Mouse (Mus musculus) brain, embryonic 14.5 days (tissue): ENCODE measurements around the gene Cntnap2. TPM values are rescaled to one million over a fixed set of nuclear protein-coding genes. Genes with fewer than 3 reads are reported as not detected.
A peak's percentile ranks its signal among the peaks of the same experiment; 100 is the strongest.

Experiments
- DNase-seq: peaks from one replicate; pipeline ENCODE4 v3.0.0-alpha.2; 2011; ENCODE audit warnings: low read depth
- CTCF ChIP-seq: fragments of 200-500 bp; IDR thresholded peaks from 2 replicates; pipeline ENCODE4 v1.5.1; 2012; ENCODE audit warnings: inconsistent platforms, mild to moderate bottlenecking, moderate library complexity, borderline replicate concordance; ENCODE audit not compliant: insufficient read depth, insufficient read length; ENCODE audit errors: extremely low read depth
- POLR2A ChIP-seq: fragments of 200-500 bp; IDR thresholded peaks from 2 replicates; pipeline ENCODE4 v1.6.1; 2012; ENCODE audit warnings: mild to moderate bottlenecking, inconsistent platforms, borderline replicate concordance; ENCODE audit not compliant: poor library complexity, insufficient read depth, insufficient read length, severe bottlenecking; ENCODE audit errors: extremely low read depth
- polyA plus RNA-seq: library from polyadenylated mRNA; depleted of rRNA; stranded (reverse); fragments of >200 nt; gene quantifications from 2 replicates; pipeline ENCODE4 v1.2.3, GENCODE M21; 2012

Cntnap2 gene
- polyA plus RNA-seq, 1 experiment: 77.9 TPM

GRCm38 (mm10) chr6:45979171-45979570, 920.0 kb downstream of the Cntnap2 start:
- no peak for DNase-seq
- no peak for TF ChIP-seq POLR2A
- no peak for TF ChIP-seq CTCF

GRCm38 (mm10) chr6:45988051-45988450, 928.9 kb downstream of the Cntnap2 start:
- TF ChIP-seq CTCF (no peak), POLR2A (no peak)
- DNase-seq: no peak

- DNase-seq: peak; percentile 13
- no peak for TF ChIP-seq CTCF
- no peak for TF ChIP-seq POLR2A
Measured at GRCm38 (mm10) chr6:45991086-45991485, 931.9 kb downstream of the Cntnap2 start.

- DNase-seq: no peak
- TF ChIP-seq CTCF (no peak), POLR2A (no peak)
Measured at GRCm38 (mm10) chr6:46022515-46023143, 963.5 kb downstream of the Cntnap2 start.

GRCm38 (mm10) chr6:46031821-46032594, 972.9 kb downstream of the Cntnap2 start:
- TF ChIP-seq CTCF: no peak
- no peak for TF ChIP-seq POLR2A
- peak; percentile 41 for DNase-seq

- peak; percentile 52 for DNase-seq
- TF ChIP-seq POLR2A: no peak
- peak; percentile 13; the same call in 1 of the 2 replicates for TF ChIP-seq CTCF
Measured at GRCm38 (mm10) chr6:46033108-46033507, 974.0 kb downstream of the Cntnap2 start.

- TF ChIP-seq CTCF: no peak
- TF ChIP-seq POLR2A: no peak
- no peak for DNase-seq
Measured at GRCm38 (mm10) chr6:46040671-46041070, 981.5 kb downstream of the Cntnap2 start.

GRCm38 (mm10) chr6:46080236-46080635, 1021.1 kb downstream of the Cntnap2 start:
- TF ChIP-seq POLR2A: no peak
- no peak for TF ChIP-seq CTCF
- peak; percentile 70 for DNase-seq

- TF ChIP-seq CTCF (no peak), POLR2A (no peak)
- no peak for DNase-seq
Measured at GRCm38 (mm10) chr6:46081432-46081831, 1022.3 kb downstream of the Cntnap2 start.

- TF ChIP-seq CTCF (no peak), POLR2A (no peak)
- peak; percentile 80 for DNase-seq
Measured at GRCm38 (mm10) chr6:46143189-46143841, 1084.2 kb downstream of the Cntnap2 start.

- no peak for TF ChIP-seq POLR2A
- TF ChIP-seq CTCF: no peak
- peak; percentile 60 for DNase-seq
Measured at GRCm38 (mm10) chr6:46166837-46167236, 1107.7 kb downstream of the Cntnap2 start.

GRCm38 (mm10) chr6:46197298-46197697, 1138.1 kb downstream of the Cntnap2 start:
- TF ChIP-seq CTCF (no peak), POLR2A (no peak)
- DNase-seq: no peak

- no peak for DNase-seq
- no peak for TF ChIP-seq POLR2A
- no peak for TF ChIP-seq CTCF
Measured at GRCm38 (mm10) chr6:46201828-46202227, 1142.7 kb downstream of the Cntnap2 start.
